15 mouse cellular contexts compared by ENCODE assay signal in the genomic region with DNA sequence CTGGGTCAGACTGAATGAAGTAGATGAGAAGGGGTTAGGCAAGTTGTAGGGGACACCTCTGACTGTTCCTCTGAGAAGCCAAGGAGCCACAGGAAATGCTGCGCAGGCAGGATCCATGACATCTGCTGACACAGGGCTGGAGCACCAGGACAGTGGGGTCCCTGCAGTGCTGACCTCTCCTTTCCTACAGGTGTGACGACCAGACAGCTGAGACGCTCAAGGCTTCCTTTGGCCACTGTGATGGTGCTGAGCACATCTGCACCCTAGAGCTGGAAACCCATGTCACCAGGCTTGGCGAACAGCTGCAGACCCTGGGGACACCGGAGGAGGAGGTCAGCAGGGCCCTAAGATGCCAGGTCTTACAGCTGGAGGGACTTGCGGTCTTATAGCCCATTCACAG. TPM values are rescaled to one million over a fixed set of nuclear protein-coding genes. Genes with fewer than 3 reads are reported as not detected.
DNase-seq lines count a peak whose midpoint lies in the region.
"Had no signal": no experiment of that assay in that cellular context is flagged by ENCODE, and none has a peak within 500 bp of the region (broad histone marks: within the 10 kb centered on the region; RNA-seq: fewer than 3 reads in every experiment).

No protein-coding gene starts in this region.

- DNase-seq in heart, adult 11 months = peak; percentile 84
- no peak for DNase-seq in heart, adult 18-20 months
- DNase-seq: adrenal gland, adult 2 months; adrenal gland, adult 8-10 months; adrenal gland, postnatal 10 days; adrenal gland, postnatal 14 days; adrenal gland, postnatal 25 days; adrenal gland, postnatal 36 days; B cell, adult 2 months; cerebellum, adult 11 months; cerebellum, adult 11-12 months; cerebellum, adult 18-20 months; cerebellum, adult 2 months had no signal

RNA-seq across cellular contexts. Expression of a gene that starts 20.9 kb away (rescaled TPM):
- 1 to 10 TPM in 1 of 2 experiments, under 1 TPM in 1; 0.94 to 1.3 TPM for total RNA-seq in heart, adult 18-20 months (2021)
- total RNA-seq: CH12.LX, ES-E14 had no signal

RNA-seq across cellular contexts. Expression of a gene that starts 26.3 kb away (rescaled TPM):
- 1 to 10 TPM; 1.2 TPM for total RNA-seq in heart, adult 18-20 months (2021)
- total RNA-seq: adrenal gland, postnatal 25 days; adrenal gland, postnatal 36 days; CH12.LX; ES-E14 had no signal
